Mouse (Mus musculus): Measurements from ENCODE around the gene Txndc2. TPM values are rescaled to one million over a fixed set of nuclear protein-coding genes. Genes with fewer than 3 reads are reported as not detected.
"Not testable (repeated sequence)": the region's sequence is repeated elsewhere in the genome, so short reads cannot be mapped to it uniquely, and the experiment has no call there.

Txndc2 gene
- polyA plus RNA-seq, 1 experiment from 2014 or later, result not detected

- H3K36me3 ChIP-seq (ENCODE audit: control insufficient read depth, insufficient read depth, low read length), result no peaks in the 10 kb centered on the region
- no peak overlapping the region for H3K9ac ChIP-seq (ENCODE audit: low read depth, low read length)
- H3K4me2 ChIP-seq (replicated peaks; ENCODE audit: low read depth, low read length), result no peak overlapping the region
- no peaks in the 10 kb centered on the region for H3K4me1 ChIP-seq (replicated peaks; ENCODE audit: control insufficient read depth, insufficient read depth, low read length)
- no peaks in the 10 kb centered on the region for H3K9me3 ChIP-seq (ENCODE audit: control insufficient read depth, low read length)
- no peak for DNase-seq (ENCODE audit: low spot score)
- no peak overlapping the region for H3K27ac ChIP-seq (ENCODE audit: low read depth, low read length)
- WGBS, result 66% methylated on average over 5 of the region's 5 CpGs
- no peaks in the 10 kb centered on the region for H3K27me3 ChIP-seq (ENCODE audit: control insufficient read depth, insufficient read depth, low read length)
- no peak overlapping the region for H3K4me3 ChIP-seq (ENCODE audit: low read depth, low read length)
- no peak for ATAC-seq (ENCODE audit: low FRiP score)
Observed at GRCm38 (mm10) chr17:65647961-65648360, 6.0 kb upstream of the Txndc2 start.

DNA sequence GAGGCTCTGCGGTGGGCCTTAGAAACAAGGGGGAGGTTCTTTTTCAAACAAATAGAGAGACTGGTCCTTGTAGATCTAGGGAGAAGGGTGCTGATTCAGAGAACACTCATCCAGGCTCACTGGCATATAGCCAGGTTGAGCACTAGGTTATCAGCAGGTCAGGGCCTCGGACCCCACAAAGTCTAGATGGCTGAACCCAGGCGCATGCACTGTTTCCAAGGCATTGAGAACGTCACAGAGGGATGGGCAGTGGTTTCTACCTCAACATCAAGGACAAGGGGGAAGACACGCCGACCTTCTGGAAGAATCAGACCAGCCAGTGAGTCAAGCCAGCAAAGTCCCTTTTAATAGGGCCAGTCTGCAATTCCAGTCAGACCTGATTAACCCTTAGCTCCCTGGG is 5.3 kb upstream of the Txndc2 start:
- 83% methylated on average over 6 of the region's 6 CpGs for WGBS

DNA sequence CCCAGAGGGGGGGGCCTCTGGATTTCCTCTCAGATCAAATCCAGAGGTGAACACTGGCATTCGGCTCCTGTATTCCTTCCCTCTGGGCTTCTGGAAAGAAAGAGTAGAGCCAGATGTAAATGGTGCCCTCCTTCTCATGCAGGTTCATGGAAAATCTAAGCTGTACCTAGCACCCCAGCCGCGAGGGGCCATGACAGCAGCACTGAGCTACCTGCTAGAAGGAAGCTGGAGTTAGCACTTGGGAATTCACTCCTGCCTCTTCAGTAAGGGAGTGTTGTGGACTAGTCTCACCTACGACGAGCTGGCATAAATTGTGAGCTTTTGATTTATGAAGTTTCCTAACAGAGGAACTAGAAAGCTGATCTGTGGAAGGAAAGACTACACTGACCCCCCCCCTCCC is 1.6 kb upstream of the Txndc2 start:
- Histone ChIP-seq H3K36me3 (ENCODE audit: control insufficient read depth, insufficient read depth, low read length) (no peaks in the 10 kb centered on the region), H3K9ac (ENCODE audit: low read depth, low read length) (no peak overlapping the region), H3K4me1 (replicated peaks; ENCODE audit: control insufficient read depth, insufficient read depth, low read length) (no peaks in the 10 kb centered on the region), H3K4me3 (ENCODE audit: low read depth, low read length) (no peak overlapping the region), H3K27ac (ENCODE audit: low read depth, low read length) (no peak overlapping the region), H3K4me2 (replicated peaks; ENCODE audit: low read depth, low read length) (no peak overlapping the region), H3K27me3 (ENCODE audit: control insufficient read depth, insufficient read depth, low read length) (no peaks in the 10 kb centered on the region), H3K9me3 (ENCODE audit: control insufficient read depth, low read length) (no peaks in the 10 kb centered on the region)
- DNase-seq (ENCODE audit: low spot score) (no peak), ATAC-seq (ENCODE audit: low FRiP score) (no peak)
- 86% methylated on average over 5 of the region's 5 CpGs for WGBS

More for the DNA sequence above, 5.3 kb upstream of the Txndc2 start:
- H3K36me3 ChIP-seq (ENCODE audit: control insufficient read depth, insufficient read depth, low read length), result no peaks in the 10 kb centered on the region
- no peaks in the 10 kb centered on the region for H3K4me1 ChIP-seq (replicated peaks; ENCODE audit: control insufficient read depth, insufficient read depth, low read length)
- H3K4me2 ChIP-seq (replicated peaks; ENCODE audit: low read depth, low read length), result no peak overlapping the region
- H3K9ac ChIP-seq (ENCODE audit: low read depth, low read length), result no peak overlapping the region
- H3K4me3 ChIP-seq (ENCODE audit: low read depth, low read length), result no peak overlapping the region
- DNase-seq (ENCODE audit: low spot score) (no peak), ATAC-seq (ENCODE audit: low FRiP score) (no peak)
- no peaks in the 10 kb centered on the region for H3K9me3 ChIP-seq (ENCODE audit: control insufficient read depth, low read length)
- H3K27ac ChIP-seq (ENCODE audit: low read depth, low read length), result no peak overlapping the region
- H3K27me3 ChIP-seq (ENCODE audit: control insufficient read depth, insufficient read depth, low read length), result no peaks in the 10 kb centered on the region

DNA sequence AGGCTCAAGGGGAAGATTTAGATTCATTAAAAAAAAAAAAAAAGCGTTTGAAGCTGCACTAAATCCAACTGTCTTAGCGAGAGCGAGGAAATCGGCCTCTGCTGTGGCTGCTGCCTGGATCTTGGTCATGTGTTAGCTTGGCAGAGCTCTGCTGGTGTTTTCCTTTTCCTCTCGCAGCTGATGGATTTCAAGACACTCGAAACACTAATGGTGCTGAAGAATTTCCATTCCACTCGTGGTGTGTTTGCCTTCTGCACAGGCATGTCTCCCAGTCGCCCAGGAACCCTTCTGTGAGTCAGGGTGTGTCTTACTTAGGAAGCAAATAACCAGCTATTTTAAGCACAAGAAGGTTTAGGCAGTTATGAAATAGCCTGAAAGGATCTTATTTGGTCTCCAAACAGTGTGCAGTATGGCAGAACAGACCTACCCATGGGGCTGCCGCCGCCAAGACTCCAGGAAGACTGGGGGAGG is 1.1 kb upstream of the Txndc2 start:
- DNase-seq (ENCODE audit: low spot score) (no peak), ATAC-seq (ENCODE audit: low FRiP score) (no peak)
- Histone ChIP-seq H3K9me3 (ENCODE audit: control insufficient read depth, low read length) (no peaks in the 10 kb centered on the region), H3K4me3 (ENCODE audit: low read depth, low read length) (no peak overlapping the region), H3K36me3 (ENCODE audit: control insufficient read depth, insufficient read depth, low read length) (no peaks in the 10 kb centered on the region), H3K27me3 (ENCODE audit: control insufficient read depth, insufficient read depth, low read length) (no peaks in the 10 kb centered on the region), H3K9ac (ENCODE audit: low read depth, low read length) (no peak overlapping the region), H3K27ac (ENCODE audit: low read depth, low read length) (no peak overlapping the region), H3K4me2 (replicated peaks; ENCODE audit: low read depth, low read length) (no peak overlapping the region), H3K4me1 (replicated peaks; ENCODE audit: control insufficient read depth, insufficient read depth, low read length) (no peaks in the 10 kb centered on the region)
- 69% methylated on average over 10 of the region's 10 CpGs for WGBS

GRCm38 (mm10) chr17:65642578-65642991 is 617 bp upstream of the Txndc2 start:
- Histone ChIP-seq H3K36me3 (ENCODE audit: control insufficient read depth, insufficient read depth, low read length) (no peaks in the 10 kb centered on the region), H3K4me2 (replicated peaks; ENCODE audit: low read depth, low read length) (no peak overlapping the region), H3K4me1 (replicated peaks; ENCODE audit: control insufficient read depth, insufficient read depth, low read length) (no peaks in the 10 kb centered on the region), H3K27me3 (ENCODE audit: control insufficient read depth, insufficient read depth, low read length) (no peaks in the 10 kb centered on the region), H3K27ac (ENCODE audit: low read depth, low read length) (no peak overlapping the region), H3K4me3 (ENCODE audit: low read depth, low read length) (no peak overlapping the region), H3K9me3 (ENCODE audit: control insufficient read depth, low read length) (no peaks in the 10 kb centered on the region), H3K9ac (ENCODE audit: low read depth, low read length) (no peak overlapping the region)
- DNase-seq (ENCODE audit: low spot score) (peak; percentile 9), ATAC-seq (ENCODE audit: low FRiP score) (peak; percentile 40; the same call in 1 of the 2 replicates)
- WGBS, result 46% methylated on average over 5 of the region's 5 CpGs

DNA sequence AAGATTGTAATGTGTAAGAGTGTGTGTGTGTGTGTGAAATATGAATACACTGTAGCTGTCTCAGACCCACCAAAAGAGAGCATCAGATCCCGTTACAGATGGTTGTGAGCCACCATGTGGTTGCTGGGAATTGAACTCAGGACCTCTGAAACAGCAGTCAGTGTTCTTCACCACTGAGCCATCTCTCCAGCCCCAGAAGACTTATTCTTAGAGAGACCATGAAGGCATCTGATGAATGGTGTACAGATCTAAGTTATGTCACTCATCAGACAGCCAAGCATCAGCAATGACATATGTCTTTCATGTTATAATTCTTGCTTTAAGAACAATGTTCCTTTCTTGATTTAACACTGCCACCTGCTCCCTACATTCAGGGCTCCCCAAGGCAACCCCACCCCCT is 2.8 kb downstream of the Txndc2 start:
- no peak overlapping the region for H3K27ac ChIP-seq (ENCODE audit: low read depth, low read length)
- H3K9ac ChIP-seq (ENCODE audit: low read depth, low read length), result no peak overlapping the region
- no peaks in the 10 kb centered on the region for H3K27me3 ChIP-seq (ENCODE audit: control insufficient read depth, insufficient read depth, low read length)
- no peak for ATAC-seq (ENCODE audit: low FRiP score)
- no peaks in the 10 kb centered on the region for H3K36me3 ChIP-seq (ENCODE audit: control insufficient read depth, insufficient read depth, low read length)
- H3K4me2 ChIP-seq (replicated peaks; ENCODE audit: low read depth, low read length), result no peak overlapping the region
- WGBS, result 88% methylated on average over 1 of the region's 1 CpGs
- H3K4me1 ChIP-seq (replicated peaks; ENCODE audit: control insufficient read depth, insufficient read depth, low read length), result no peaks in the 10 kb centered on the region
- H3K4me3 ChIP-seq (ENCODE audit: low read depth, low read length), result no peak overlapping the region
- no peaks in the 10 kb centered on the region for H3K9me3 ChIP-seq (ENCODE audit: control insufficient read depth, low read length)
- no peak for DNase-seq (ENCODE audit: low spot score)

GRCm38 (mm10) chr17:65635715-65636360 is 6.1 kb downstream of the Txndc2 start:
- ATAC-seq (ENCODE audit: low FRiP score), result no peak
- no peak overlapping the region for H3K4me3 ChIP-seq (ENCODE audit: low read depth, low read length)
- no peak overlapping the region for H3K9ac ChIP-seq (ENCODE audit: low read depth, low read length)
- H3K27me3 ChIP-seq (ENCODE audit: control insufficient read depth, insufficient read depth, low read length), result no peaks in the 10 kb centered on the region
- no peak overlapping the region for H3K4me2 ChIP-seq (replicated peaks; ENCODE audit: low read depth, low read length)
- H3K36me3 ChIP-seq (ENCODE audit: control insufficient read depth, insufficient read depth, low read length), result no peaks in the 10 kb centered on the region
- 90% methylated on average over 14 of the region's 14 CpGs for WGBS
- no peaks in the 10 kb centered on the region for H3K9me3 ChIP-seq (ENCODE audit: control insufficient read depth, low read length)
- DNase-seq (ENCODE audit: low spot score), result no peak
- H3K27ac ChIP-seq (ENCODE audit: low read depth, low read length), result no peak overlapping the region
- no peaks in the 10 kb centered on the region for H3K4me1 ChIP-seq (replicated peaks; ENCODE audit: control insufficient read depth, insufficient read depth, low read length)

DNA sequence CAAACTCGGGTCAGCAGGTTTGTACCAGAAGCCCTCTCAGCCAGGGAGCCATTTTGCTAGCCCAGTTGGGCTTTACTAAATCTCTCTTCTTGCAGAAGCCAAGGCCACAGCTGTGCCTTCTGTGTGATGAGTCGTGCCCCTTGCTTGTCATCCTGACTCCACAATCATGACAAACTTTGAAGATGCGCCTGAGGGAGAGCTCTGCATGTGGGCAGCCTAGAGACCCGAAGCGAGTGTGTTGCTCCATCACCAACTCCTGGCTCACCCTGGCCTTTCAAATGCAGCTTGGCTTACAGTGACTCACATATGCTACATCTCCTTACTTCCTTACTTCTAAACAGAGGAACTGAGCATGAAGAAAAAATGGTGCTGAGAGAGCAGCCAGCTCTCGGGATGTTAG is 12.0 kb downstream of the Txndc2 start:
- ATAC-seq (ENCODE audit: low FRiP score), result no peak

DNA sequence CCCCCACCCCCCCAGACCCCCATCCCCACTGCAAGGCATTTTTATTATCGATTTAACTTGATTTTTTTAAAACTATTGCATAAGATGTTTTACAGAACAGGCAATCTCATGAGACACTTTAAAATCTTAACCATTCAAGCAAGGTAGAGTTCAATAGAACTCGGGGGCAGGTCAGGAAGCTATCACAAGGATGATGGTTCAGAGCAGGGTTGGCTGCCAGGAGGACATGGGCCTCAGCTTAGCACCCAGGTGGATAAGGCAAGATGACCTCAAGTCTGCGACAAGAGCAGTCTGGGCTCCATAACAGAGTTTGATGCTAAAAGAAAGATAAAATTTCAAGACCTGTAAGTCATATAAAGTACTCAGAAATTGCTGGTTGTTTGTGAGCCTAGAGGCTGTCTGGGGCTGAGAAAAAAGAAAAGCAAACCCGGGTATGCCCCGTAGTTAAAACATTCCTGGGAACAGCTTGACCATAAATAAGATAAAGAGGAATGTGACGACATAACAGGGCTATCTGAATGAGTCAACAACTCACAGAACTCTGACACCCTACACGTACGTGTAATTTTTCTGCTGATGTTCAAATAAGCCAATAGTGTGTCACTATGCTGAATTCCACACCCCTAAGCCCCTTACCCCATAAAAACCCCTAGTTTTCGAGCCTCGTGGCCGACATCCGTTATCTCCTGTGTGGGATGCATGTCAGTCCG is 13.0 kb downstream of the Txndc2 start:
- DNase-seq (ENCODE audit: low spot score); ATAC-seq (ENCODE audit: low FRiP score); H3K4me2 ChIP-seq (replicated peaks; ENCODE audit: low read depth, low read length); H3K9me3 ChIP-seq (ENCODE audit: control insufficient read depth, low read length); H3K4me1 ChIP-seq (replicated peaks; ENCODE audit: control insufficient read depth, insufficient read depth, low read length); H3K27me3 ChIP-seq (ENCODE audit: control insufficient read depth, insufficient read depth, low read length); H3K4me3 ChIP-seq (ENCODE audit: low read depth, low read length); H3K9ac ChIP-seq (ENCODE audit: low read depth, low read length); H3K36me3 ChIP-seq (ENCODE audit: control insufficient read depth, insufficient read depth, low read length); H3K27ac ChIP-seq (ENCODE audit: low read depth, low read length): not testable (repeated sequence)
- 90% methylated on average over 13 of the region's 13 CpGs for WGBS

More for the DNA sequence above, 12.0 kb downstream of the Txndc2 start:
- WGBS, result 81% methylated on average over 6 of the region's 6 CpGs
- Histone ChIP-seq H3K9me3 (ENCODE audit: control insufficient read depth, low read length) (no peaks in the 10 kb centered on the region), H3K4me3 (ENCODE audit: low read depth, low read length) (no peak overlapping the region), H3K9ac (ENCODE audit: low read depth, low read length) (no peak overlapping the region), H3K36me3 (ENCODE audit: control insufficient read depth, insufficient read depth, low read length) (no peaks in the 10 kb centered on the region), H3K4me1 (replicated peaks; ENCODE audit: control insufficient read depth, insufficient read depth, low read length) (no peaks in the 10 kb centered on the region), H3K27me3 (ENCODE audit: control insufficient read depth, insufficient read depth, low read length) (no peaks in the 10 kb centered on the region), H3K27ac (ENCODE audit: low read depth, low read length) (no peak overlapping the region), H3K4me2 (replicated peaks; ENCODE audit: low read depth, low read length) (no peak overlapping the region)
- no peak for DNase-seq (ENCODE audit: low spot score)

All from hindbrain, embryonic 11.5 days (tissue).